Mouse (Mus musculus): ENCODE data around the gene Snx33. TPM values are rescaled to one million over a fixed set of nuclear protein-coding genes. Genes with fewer than 3 reads are reported as not detected.
A peak's percentile ranks its signal among the peaks of the same experiment; 100 is the strongest.

Snx33 gene
- polyA plus RNA-seq, 1 experiment from 2014 or later: 9.3 TPM

- no peaks in the 10 kb centered on the region for H3K4me1 ChIP-seq
- WGBS: 25% methylated on average over 9 of the region's 9 CpGs
- no peaks in the 10 kb centered on the region for H3K36me3 ChIP-seq
- no peak for ATAC-seq (ENCODE audit: insufficient read depth, low FRiP score, low read depth)
- H3K4me2 ChIP-seq: no peak overlapping the region
- peak overlapping the region; percentile 74 for H3K27ac ChIP-seq
- no peaks in the 10 kb centered on the region for H3K9me3 ChIP-seq
- H3K4me3 ChIP-seq (replicated peaks): no peak overlapping the region
- no peak overlapping the region for H3K9ac ChIP-seq
- H3K27me3 ChIP-seq (replicated peaks): no peaks in the 10 kb centered on the region
Measured at GRCm38 (mm10) chr9:56900571-56900970, 27.6 kb downstream of the Snx33 start.

- ATAC-seq (ENCODE audit: insufficient read depth, low FRiP score, low read depth): no peak
- no peaks in the 10 kb centered on the region for H3K4me1 ChIP-seq
- no peaks in the 10 kb centered on the region for H3K36me3 ChIP-seq
- no peak overlapping the region for H3K4me2 ChIP-seq
- H3K27ac ChIP-seq: no peak overlapping the region
- no peaks in the 10 kb centered on the region for H3K27me3 ChIP-seq (replicated peaks)
- no peak overlapping the region for H3K4me3 ChIP-seq (replicated peaks)
- H3K9ac ChIP-seq: no peak overlapping the region
- no peaks in the 10 kb centered on the region for H3K9me3 ChIP-seq
Measured at GRCm38 (mm10) chr9:56900060-56900459, 28.1 kb downstream of the Snx33 start.

- Histone ChIP-seq H3K36me3 (0 out of 2 replicates have a peak, but pooled peaks cover 2% of the 10 kb centered on the region), H3K9me3 (no peaks in the 10 kb centered on the region), H3K4me2 (no peak overlapping the region), H3K4me1 (no peaks in the 10 kb centered on the region), H3K27ac (no peak overlapping the region), H3K9ac (no peak overlapping the region), H3K27me3 (replicated peaks) (no peaks in the 10 kb centered on the region), H3K4me3 (replicated peaks) (no peak overlapping the region)
- WGBS: 76% methylated on average over 11 of the region's 11 CpGs
- ATAC-seq (ENCODE audit: insufficient read depth, low FRiP score, low read depth): no peak
Measured at GRCm38 (mm10) chr9:56899409-56899808, 28.8 kb downstream of the Snx33 start.

- WGBS: 91% methylated on average over 12 of the region's 12 CpGs
- H3K36me3 ChIP-seq: peaks cover 7% of the 10 kb centered on the region; the same call in 1 of the 2 replicates
- H3K4me3 ChIP-seq (replicated peaks): no peak overlapping the region
- no peak overlapping the region for H3K4me2 ChIP-seq
- H3K9ac ChIP-seq: no peak overlapping the region
- H3K9me3 ChIP-seq: no peaks in the 10 kb centered on the region
- no peaks in the 10 kb centered on the region for H3K27me3 ChIP-seq (replicated peaks)
- ATAC-seq (ENCODE audit: insufficient read depth, low FRiP score, low read depth): no peak
- peaks cover 3% of the 10 kb centered on the region for H3K4me1 ChIP-seq
- no peak overlapping the region for H3K27ac ChIP-seq
Measured at GRCm38 (mm10) chr9:56896779-56897178, 31.4 kb downstream of the Snx33 start.

GRCm38 (mm10) chr9:56894006-56894405 lies 34.2 kb downstream of the Snx33 start:
- 26% methylated on average over 3 of the region's 3 CpGs for WGBS
- Histone ChIP-seq H3K36me3 (peaks cover 7% of the 10 kb centered on the region; the same call in 1 of the 2 replicates), H3K4me1 (peaks cover 10% of the 10 kb centered on the region), H3K4me2 (no peak overlapping the region), H3K9me3 (no peaks in the 10 kb centered on the region), H3K27me3 (replicated peaks) (no peaks in the 10 kb centered on the region), H3K27ac (peak overlapping the region; percentile 12; the same call in 1 of the 2 replicates), H3K9ac (no peak overlapping the region), H3K4me3 (replicated peaks) (no peak overlapping the region)
- no peak for ATAC-seq (ENCODE audit: insufficient read depth, low FRiP score, low read depth)

GRCm38 (mm10) chr9:56893313-56893712 lies 34.9 kb downstream of the Snx33 start:
- H3K4me3 ChIP-seq (replicated peaks): no peak overlapping the region
- peaks cover 10% of the 10 kb centered on the region for H3K4me1 ChIP-seq
- H3K36me3 ChIP-seq: peaks cover 10% of the 10 kb centered on the region; the same call in 1 of the 2 replicates
- H3K4me2 ChIP-seq: no peak overlapping the region
- peak overlapping the region; percentile 12; the same call in 1 of the 2 replicates for H3K27ac ChIP-seq
- no peaks in the 10 kb centered on the region for H3K27me3 ChIP-seq (replicated peaks)
- H3K9ac ChIP-seq: no peak overlapping the region
- ATAC-seq (ENCODE audit: insufficient read depth, low FRiP score, low read depth): no peak
- no peaks in the 10 kb centered on the region for H3K9me3 ChIP-seq
- 70% methylated on average over 8 of the region's 8 CpGs for whole genome bisulfite sequencing

GRCm38 (mm10) chr9:56892111-56892510 lies 36.1 kb downstream of the Snx33 start:
- no peaks in the 10 kb centered on the region for H3K27me3 ChIP-seq (replicated peaks)
- WGBS: 84% methylated on average over 10 of the region's 10 CpGs
- no peak overlapping the region for H3K4me3 ChIP-seq (replicated peaks)
- peaks cover 10% of the 10 kb centered on the region; the same call in 1 of the 2 replicates for H3K36me3 ChIP-seq
- H3K9me3 ChIP-seq: no peaks in the 10 kb centered on the region
- H3K4me1 ChIP-seq: peaks cover 10% of the 10 kb centered on the region
- no peak overlapping the region for H3K4me2 ChIP-seq
- ATAC-seq (ENCODE audit: insufficient read depth, low FRiP score, low read depth): no peak
- H3K27ac ChIP-seq: no peak overlapping the region
- no peak overlapping the region for H3K9ac ChIP-seq

- WGBS: 32% methylated on average over 12 of the region's 12 CpGs
- H3K36me3 ChIP-seq: peaks cover 10% of the 10 kb centered on the region; the same call in 1 of the 2 replicates
- no peak overlapping the region for H3K9ac ChIP-seq
- H3K4me2 ChIP-seq: peak overlapping the region; percentile 29; the same call in 1 of the 2 replicates
- H3K9me3 ChIP-seq: no peaks in the 10 kb centered on the region
- H3K27ac ChIP-seq: no peak overlapping the region
- ATAC-seq (ENCODE audit: insufficient read depth, low FRiP score, low read depth): peak; percentile 48; the same call in 1 of the 2 replicates
- peaks cover 10% of the 10 kb centered on the region for H3K4me1 ChIP-seq
- H3K27me3 ChIP-seq (replicated peaks): no peaks in the 10 kb centered on the region
- no peak overlapping the region for H3K4me3 ChIP-seq (replicated peaks)
Measured at GRCm38 (mm10) chr9:56891517-56892011, 36.6 kb downstream of the Snx33 start.

GRCm38 (mm10) chr9:56890522-56891250 lies 37.5 kb downstream of the Snx33 start:
- peaks cover 10% of the 10 kb centered on the region for H3K4me1 ChIP-seq
- no peak overlapping the region for H3K27ac ChIP-seq
- H3K4me2 ChIP-seq: no peak overlapping the region
- H3K27me3 ChIP-seq (replicated peaks): no peaks in the 10 kb centered on the region
- WGBS: 68% methylated on average over 11 of the region's 11 CpGs
- H3K36me3 ChIP-seq: peaks cover 14% of the 10 kb centered on the region
- no peak overlapping the region for H3K9ac ChIP-seq
- ATAC-seq (ENCODE audit: insufficient read depth, low FRiP score, low read depth): no peak
- H3K4me3 ChIP-seq (replicated peaks): no peak overlapping the region
- H3K9me3 ChIP-seq: no peaks in the 10 kb centered on the region

GRCm38 (mm10) chr9:56889817-56890216 lies 38.4 kb downstream of the Snx33 start:
- ATAC-seq (ENCODE audit: insufficient read depth, low FRiP score, low read depth): 0 out of 2 replicates have a peak, but pooled peaks have one; percentile 40
- peaks cover 17% of the 10 kb centered on the region for H3K36me3 ChIP-seq
- 16% methylated on average over 14 of the region's 14 CpGs for WGBS
- H3K9me3 ChIP-seq: no peaks in the 10 kb centered on the region
- no peak overlapping the region for H3K9ac ChIP-seq
- peak overlapping the region; percentile 54 for H3K4me2 ChIP-seq
- no peak overlapping the region for H3K27ac ChIP-seq
- H3K4me3 ChIP-seq (replicated peaks): peak overlapping the region; percentile 18; the same call in 1 of the 2 replicates
- no peaks in the 10 kb centered on the region for H3K27me3 ChIP-seq (replicated peaks)
- peaks cover 10% of the 10 kb centered on the region for H3K4me1 ChIP-seq

GRCm38 (mm10) chr9:56887581-56887980 lies 40.6 kb downstream of the Snx33 start:
- peaks cover 10% of the 10 kb centered on the region; the same call in 1 of the 2 replicates for H3K36me3 ChIP-seq
- H3K9ac ChIP-seq: no peak overlapping the region
- no peaks in the 10 kb centered on the region for H3K9me3 ChIP-seq
- no peak overlapping the region for H3K27ac ChIP-seq
- H3K4me1 ChIP-seq: peaks cover 13% of the 10 kb centered on the region
- H3K4me2 ChIP-seq: no peak overlapping the region
- no peak for ATAC-seq (ENCODE audit: insufficient read depth, low FRiP score, low read depth)
- WGBS: 90% methylated on average over 16 of the region's 16 CpGs
- no peaks in the 10 kb centered on the region for H3K27me3 ChIP-seq (replicated peaks)
- H3K4me3 ChIP-seq (replicated peaks): no peak overlapping the region

GRCm38 (mm10) chr9:56886601-56887000 lies 41.6 kb downstream of the Snx33 start:
- Histone ChIP-seq H3K4me2 (no peak overlapping the region), H3K4me1 (peaks cover 18% of the 10 kb centered on the region), H3K36me3 (peaks cover 10% of the 10 kb centered on the region; the same call in 1 of the 2 replicates), H3K4me3 (replicated peaks) (no peak overlapping the region), H3K9ac (no peak overlapping the region), H3K9me3 (no peaks in the 10 kb centered on the region), H3K27me3 (replicated peaks) (no peaks in the 10 kb centered on the region), H3K27ac (no peak overlapping the region)
- WGBS: 90% methylated on average over 15 of the region's 15 CpGs
- no peak for ATAC-seq (ENCODE audit: insufficient read depth, low FRiP score, low read depth)
